Mouse (Mus musculus) liver, embryonic 14.5 days (tissue): ENCODE data around the gene Shroom3. TPM values are rescaled to one million over a fixed set of nuclear protein-coding genes. Genes with fewer than 3 reads are reported as not detected.

Source experiments
- ATAC-seq: fragments of 200-750 bp; cut with Nextera tagmentation; 2 replicates; pipeline ENCODE4 v1.8.0; 2017; ENCODE audit warnings: moderate number of reproducible peaks, mild to moderate bottlenecking, moderate library complexity; ENCODE audit not compliant: insufficient read depth
- DNase-seq, 3 experiments: peaks; one replicate each; pipeline ENCODE4 v3.0.0-alpha.2; 2012 to 2013; ENCODE audit warnings: low read depth in 3 of 3, low spot score in 3 of 3
- H3K27ac ChIP-seq: fragments of 300-500 bp; sonication (generic); 2 replicates; pipeline ENCODE4 v1.5.1; 2014; ENCODE audit warnings: moderate library complexity, mild to moderate bottlenecking, control low read depth, inconsistent platforms
- H3K27me3 ChIP-seq: fragments of 300-500 bp; sonication (generic); 2 replicates; pipeline ENCODE4 v1.6.1; 2014; ENCODE audit warnings: mild to moderate bottlenecking, low read length, moderate library complexity; ENCODE audit not compliant: control insufficient read depth, insufficient read depth
- H3K36me3 ChIP-seq: fragments of 300-500 bp; sonication (generic); replicated peaks from 2 replicates; pipeline ENCODE4 v1.6.1; 2014; ENCODE audit warnings: low read depth; ENCODE audit not compliant: control insufficient read depth, insufficient read depth
- H3K4me1 ChIP-seq, 2 experiments: fragments of 200-500 bp in 1 of 2; fragments of 300-500 bp in 1 of 2; sonication (generic) in 1 of 2; replicated peaks; 2 replicates each; pipeline ENCODE4 v1.6.1; 2012 to 2014; ENCODE audit warnings: antibody characterized with exemption in 1 of 2, inconsistent platforms in 1 of 2, low read length in 1 of 2; ENCODE audit not compliant: control insufficient read depth in 2 of 2, insufficient read depth in 2 of 2
- H3K4me2 ChIP-seq: fragments of 300-500 bp; sonication (generic); 2 replicates; pipeline ENCODE4 v1.6.1; 2014; ENCODE audit warnings: low read depth, mild to moderate bottlenecking, control low read depth, moderate library complexity
- H3K4me3 ChIP-seq, 2 experiments: fragments of 200-500 bp in 1 of 2; fragments of 300-500 bp in 1 of 2; sonication (generic) in 1 of 2; 2 replicates each; pipeline ENCODE4 v1.5.1; 2012 to 2014; ENCODE audit warnings: low read depth in 2 of 2, low read length in 2 of 2, mild to moderate bottlenecking in 2 of 2, control low read depth in 1 of 2, inconsistent platforms in 1 of 2, moderate library complexity in 1 of 2; ENCODE audit not compliant: insufficient read depth in 1 of 2
- H3K9ac ChIP-seq: fragments of 300-500 bp; sonication (generic); replicated peaks from 2 replicates; pipeline ENCODE4 v1.6.1; 2014; ENCODE audit warnings: mild to moderate bottlenecking, control low read depth, moderate library complexity
- H3K9me3 ChIP-seq: fragments of 300-500 bp; sonication (generic); 2 replicates; pipeline ENCODE4 v1.6.1; 2016; ENCODE audit warnings: low read length, mixed read lengths; ENCODE audit not compliant: control insufficient read depth
- CTCF ChIP-seq: IDR thresholded peaks from 2 replicates; pipeline ENCODE4 v1.5.1; 2016; ENCODE audit warnings: antibody characterized with exemption, low read depth, control low read depth
- EP300 ChIP-seq: IDR thresholded peaks from 2 replicates; pipeline ENCODE4 v1.6.1; 2016; ENCODE audit warnings: antibody characterized with exemption, low read depth
- WGBS: fragments of 180-500 bp; shearing (Covaris S2); extraction: QIAGEN DNeasy Blood & Tissue Kit; methylation state at CpG from one replicate; pipeline ENCODE4 v1.1.7; 2014; ENCODE audit not compliant: insufficient replicate concordance; 5-methylcytosine and 5-hydroxymethylcytosine counted together
- polyA plus RNA-seq, 2 experiments: library from polyadenylated mRNA; depleted of rRNA in 1 of 2; stranded (reverse) in 1 of 2; unstranded in 1 of 2; fragments of >200 nt; fragmentation: Nextera tagmentation in 1 of 2; extraction: Ambion mirVana in 1 of 2; gene quantifications; 2 replicates each; pipeline versions ENCODE4 v1.2.1 to v1.2.3; 2012 to 2014

Shroom3 gene
- polyA plus RNA-seq, 2 experiments, result 0.11 to 0.30 TPM

DNA sequence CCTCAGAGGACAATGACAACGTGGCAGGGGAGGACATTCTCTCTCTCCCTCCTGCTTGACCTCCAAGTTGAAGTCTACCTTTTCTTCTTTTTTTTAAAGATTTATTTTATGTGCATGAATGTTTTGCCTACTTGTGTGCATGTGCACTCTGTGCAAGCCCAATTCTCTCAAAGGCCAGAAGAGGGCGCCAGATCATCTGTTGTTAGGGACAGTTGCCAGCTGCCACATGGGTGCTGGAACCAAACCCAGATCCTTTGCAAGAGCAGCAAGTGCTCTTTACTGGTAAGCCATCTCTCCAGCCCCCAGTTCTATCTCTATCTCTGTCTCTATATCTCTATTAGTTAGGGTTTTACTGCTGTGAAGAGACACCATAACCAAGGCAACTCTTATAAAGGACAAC lies 300.7 kb downstream of the Shroom3 start:
- no peak for DNase-seq
- 27% methylated on average over 2 of the region's 2 CpGs for whole genome bisulfite sequencing
- TF ChIP-seq EP300 (no peak), CTCF (peak; percentile 55)

DNA sequence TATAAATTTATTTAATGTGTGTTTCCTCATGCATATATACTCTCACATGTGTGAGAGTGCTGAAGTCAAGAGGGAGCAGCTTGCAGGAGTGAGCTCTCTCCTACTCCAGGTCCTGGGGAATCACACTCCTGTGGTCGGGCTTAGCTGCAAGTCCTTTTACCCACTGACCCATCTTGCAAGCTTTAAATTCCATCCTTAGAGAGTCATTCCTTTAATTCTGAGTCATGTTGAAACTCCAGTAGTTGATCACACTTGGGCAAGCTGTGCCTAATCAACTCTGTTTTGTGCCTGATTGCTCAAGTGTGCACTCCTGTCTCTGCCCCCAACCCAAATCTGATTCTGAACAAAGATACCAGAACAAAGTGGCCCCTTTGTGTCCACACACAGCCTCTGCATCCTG lies 301.5 kb downstream of the Shroom3 start:
- DNase-seq (no peak), ATAC-seq (no peak)
- no peak overlapping the region for H3K4me3 ChIP-seq
- 45% methylated on average over 1 of the region's 1 CpGs for WGBS
- H3K27me3 ChIP-seq, result no peaks in the 10 kb centered on the region
- H3K36me3 ChIP-seq, result no peaks in the 10 kb centered on the region
- no peak overlapping the region for H3K4me2 ChIP-seq
- no peak overlapping the region for H3K27ac ChIP-seq
- no peaks in the 10 kb centered on the region for H3K9me3 ChIP-seq
- TF ChIP-seq EP300, result no peak
- no peak for TF ChIP-seq CTCF
- no peaks in the 10 kb centered on the region for H3K4me1 ChIP-seq
- H3K9ac ChIP-seq, result no peak overlapping the region

More for the DNA sequence above, 300.7 kb downstream of the Shroom3 start:
- no peak overlapping the region for H3K27ac ChIP-seq
- H3K4me3 ChIP-seq, result no peak overlapping the region
- H3K9me3 ChIP-seq, result no peaks in the 10 kb centered on the region
- H3K27me3 ChIP-seq, result no peaks in the 10 kb centered on the region
- no peak overlapping the region for H3K4me2 ChIP-seq
- H3K9ac ChIP-seq, result no peak overlapping the region
- no peak for ATAC-seq
- H3K4me1 ChIP-seq, result no peaks in the 10 kb centered on the region
- no peaks in the 10 kb centered on the region for H3K36me3 ChIP-seq

DNA sequence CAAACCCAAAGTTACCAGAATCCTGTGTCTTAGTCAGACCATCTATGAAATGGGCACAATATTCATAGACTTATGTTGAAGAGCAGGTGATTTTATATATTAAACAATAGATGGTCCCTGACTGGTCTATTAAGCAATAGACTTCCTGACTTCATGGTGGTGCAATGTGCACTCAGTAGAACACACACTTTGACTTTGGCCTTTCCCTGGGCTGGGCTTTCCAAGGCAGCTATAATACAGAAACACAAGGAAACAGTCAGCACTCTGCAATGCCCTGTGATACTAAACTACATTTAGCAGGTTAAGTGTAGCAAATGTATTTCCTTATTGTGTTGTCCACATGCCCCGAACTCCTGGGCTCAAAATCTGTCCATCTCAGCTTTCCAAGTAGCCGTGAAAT lies 302.2 kb downstream of the Shroom3 start:
- ATAC-seq (no peak), DNase-seq (no peak)
- H3K4me1 ChIP-seq, result no peaks in the 10 kb centered on the region
- WGBS, result 64% methylated on average over 2 of the region's 2 CpGs
- H3K27me3 ChIP-seq, result no peaks in the 10 kb centered on the region
- no peaks in the 10 kb centered on the region for H3K36me3 ChIP-seq
- H3K9ac ChIP-seq, result no peak overlapping the region
- H3K9me3 ChIP-seq, result no peaks in the 10 kb centered on the region
- no peak overlapping the region for H3K4me2 ChIP-seq
- H3K4me3 ChIP-seq, result no peak overlapping the region
- H3K27ac ChIP-seq, result no peak overlapping the region
- TF ChIP-seq EP300, result no peak
- no peak for TF ChIP-seq CTCF

DNA sequence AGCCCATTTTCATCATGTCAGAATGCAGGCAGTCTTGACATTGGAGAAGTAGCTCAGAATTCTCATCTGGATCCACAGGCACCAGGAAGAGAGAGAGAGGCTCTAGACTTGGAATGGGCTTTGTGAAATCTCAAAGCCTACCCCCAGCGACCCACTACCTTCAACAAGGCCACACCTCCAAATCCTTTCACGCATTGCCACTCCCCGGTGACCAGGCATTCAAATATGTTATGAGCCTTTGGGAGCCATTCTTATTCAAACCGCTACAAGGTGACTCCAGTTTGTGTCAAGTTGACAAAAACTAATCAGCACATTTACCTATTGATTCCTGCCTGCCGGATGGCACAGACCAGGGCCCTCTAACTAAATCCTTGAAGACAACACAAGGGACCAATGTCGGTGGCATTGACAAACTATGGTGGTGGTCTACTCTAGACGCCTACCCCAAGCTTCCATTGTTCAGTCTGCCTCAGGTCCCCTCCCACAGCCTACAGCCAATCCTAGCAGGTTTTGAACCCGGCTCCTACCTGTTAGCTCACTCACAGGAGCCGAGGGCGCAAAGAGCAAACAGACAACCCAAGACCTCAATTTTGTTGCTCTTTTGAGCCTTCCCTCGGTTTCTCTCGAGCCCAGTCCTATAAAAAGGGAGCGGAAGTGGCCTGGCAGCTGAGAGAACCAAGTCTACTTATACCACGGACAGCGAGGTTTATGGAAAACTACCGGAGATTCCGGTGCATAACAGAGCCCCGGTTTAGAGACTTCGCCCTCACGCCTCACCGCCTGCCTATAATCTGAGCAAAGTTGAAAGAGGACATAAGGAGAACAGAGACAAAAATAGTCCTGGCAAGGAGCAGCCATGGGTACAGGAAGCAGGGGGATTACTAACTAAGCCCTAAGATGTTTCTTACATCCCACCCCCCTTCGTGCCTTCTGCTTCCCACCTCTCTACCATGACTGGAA lies 303.7 kb downstream of the Shroom3 start:
- Histone ChIP-seq H3K36me3 (no peaks in the 10 kb centered on the region), H3K4me3 (no peak overlapping the region), H3K27me3 (no peaks in the 10 kb centered on the region), H3K9me3 (no peaks in the 10 kb centered on the region), H3K4me2 (no peak overlapping the region), H3K4me1 (no peaks in the 10 kb centered on the region), H3K27ac (no peak overlapping the region), H3K9ac (no peak overlapping the region)
- ATAC-seq, result no peak
- WGBS, result 72% methylated on average over 22 of the region's 22 CpGs
- no peak for DNase-seq
- TF ChIP-seq EP300, result no peak
- no peak for TF ChIP-seq CTCF

DNA sequence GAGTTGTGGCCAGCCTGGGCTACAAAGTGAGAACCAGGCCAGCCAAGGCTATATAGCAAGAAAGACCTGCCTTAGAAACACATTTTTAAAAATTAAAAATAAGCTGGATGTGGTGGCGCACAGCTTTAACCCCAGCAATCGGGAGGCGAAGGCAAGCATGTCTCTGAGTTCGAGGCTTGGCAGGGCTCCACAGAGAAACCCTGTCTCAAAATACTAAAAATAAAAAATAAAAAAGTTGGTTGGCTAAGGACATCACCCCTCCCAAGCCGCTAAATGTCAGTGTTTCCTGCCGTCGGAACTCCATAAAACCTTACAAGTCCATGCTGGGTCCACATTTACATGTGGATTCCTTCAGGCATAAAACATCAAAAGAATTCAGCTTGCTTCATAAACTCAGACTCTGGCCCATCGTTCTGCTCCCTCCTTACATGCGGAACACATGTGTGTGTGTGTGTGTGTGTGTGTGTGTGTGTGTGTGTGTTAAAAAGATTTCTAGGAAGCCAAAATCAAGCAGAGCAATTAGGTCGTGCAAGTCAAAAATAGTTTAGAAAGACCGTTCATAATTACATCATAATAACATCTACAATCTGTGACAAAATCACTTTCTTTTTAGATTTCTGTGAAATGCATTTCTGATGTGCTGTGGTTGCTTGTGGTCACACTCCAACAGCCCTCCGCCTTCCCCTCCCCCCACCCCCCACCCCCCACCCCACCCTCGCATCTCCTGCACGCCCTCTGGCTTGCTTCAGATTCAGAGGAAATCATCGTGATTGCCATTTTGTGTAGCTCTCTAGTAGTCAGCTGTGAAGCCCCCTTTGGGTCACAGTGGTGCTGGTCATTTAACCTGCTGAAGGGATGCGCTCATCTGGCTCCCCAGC lies 304.9 kb downstream of the Shroom3 start:
- DNase-seq, result no peak
- no peak overlapping the region for H3K9ac ChIP-seq
- TF ChIP-seq CTCF (no peak), EP300 (no peak)
- no peak for ATAC-seq
- H3K4me2 ChIP-seq, result no peak overlapping the region
- 53% methylated on average over 16 of the region's 16 CpGs for WGBS
- no peaks in the 10 kb centered on the region for H3K4me1 ChIP-seq
- no peaks in the 10 kb centered on the region for H3K36me3 ChIP-seq
- H3K4me3 ChIP-seq, result no peak overlapping the region
- H3K27ac ChIP-seq, result no peak overlapping the region
- H3K27me3 ChIP-seq, result no peaks in the 10 kb centered on the region
- no peaks in the 10 kb centered on the region for H3K9me3 ChIP-seq
